Mouse (Mus musculus) layer of hippocampus, adult 9-10 months (tissue): ENCODE measurements around the gene Tor4a.

Experiments used
- DNase-seq: peaks from one replicate; pipeline ENCODE4 v3.0.0; 2022; ENCODE audit warnings: low spot score

Gene Tor4a

GRCm38 (mm10) chr2:25170326-25171100, 26.2 kb downstream of the Tor4a start:
- no peak for DNase-seq

GRCm38 (mm10) chr2:25169778-25170177, 26.9 kb downstream of the Tor4a start:
- DNase-seq: no peak

- DNase-seq: no peak
These were observed 28.1 kb downstream of the Tor4a start for GRCm38 (mm10) chr2:25168665-25168978.

- no peak for DNase-seq
These were observed 28.6 kb downstream of the Tor4a start for GRCm38 (mm10) chr2:25167919-25168664.

GRCm38 (mm10) chr2:25167481-25167880, 29.2 kb downstream of the Tor4a start:
- DNase-seq: no peak

- no peak for DNase-seq
These were observed 39.0 kb downstream of the Tor4a start for GRCm38 (mm10) chr2:25157655-25158054.

- no peak for DNase-seq
These were observed 39.7 kb downstream of the Tor4a start for GRCm38 (mm10) chr2:25156990-25157389.

- DNase-seq: no peak
These were observed 40.5 kb downstream of the Tor4a start for GRCm38 (mm10) chr2:25156177-25156576.

GRCm38 (mm10) chr2:25151280-25151956, 45.3 kb downstream of the Tor4a start:
- DNase-seq: no peak

- DNase-seq: no peak
These were observed 47.0 kb downstream of the Tor4a start for GRCm38 (mm10) chr2:25149643-25150042.

GRCm38 (mm10) chr2:25147892-25148291, 48.8 kb downstream of the Tor4a start:
- DNase-seq: no peak

GRCm38 (mm10) chr2:25147398-25147797, 49.3 kb downstream of the Tor4a start:
- DNase-seq: no peak

GRCm38 (mm10) chr2:25145346-25145745, 51.3 kb downstream of the Tor4a start:
- no peak for DNase-seq
